In genomic region chr19:32127180-32127850, GRCm38 (mm10) we compare ENCODE assay signal across 8 mouse cellular contexts. TPM values are rescaled to one million over a fixed set of nuclear protein-coding genes. Genes with fewer than 3 reads are reported as not detected.
DNase-seq lines count a peak whose midpoint lies in the region; ATAC-seq lines count a peak whose summit lies in the region.

No protein-coding gene starts in this region.

- H3K4me1 ChIP-seq in forebrain, embryonic 13.5 days: no peaks in the 10 kb centered on the region
- H3K4me1 ChIP-seq in forebrain, embryonic 12.5 days: no peaks in the 10 kb centered on the region

- no peak overlapping the region for H3K4me2 ChIP-seq in forebrain, embryonic 13.5 days
- H3K4me2 ChIP-seq in forebrain, embryonic 12.5 days: no peak overlapping the region

- no peak overlapping the region for H3K9ac ChIP-seq in forebrain, embryonic 13.5 days
- H3K9ac ChIP-seq in forebrain, embryonic 12.5 days: no peak overlapping the region

- 81% methylated on average over 10 of the region's 10 CpGs for WGBS in forebrain, embryonic 13.5 days
- WGBS in forebrain, embryonic 12.5 days: 71% methylated on average over 10 of the region's 10 CpGs

- no peaks in the 10 kb centered on the region for H3K36me3 ChIP-seq in forebrain, embryonic 13.5 days (ENCODE audit: poor library complexity, severe bottlenecking)
- H3K36me3 ChIP-seq in forebrain, embryonic 12.5 days (replicated peaks): no peaks in the 10 kb centered on the region

- no peaks in the 10 kb centered on the region for H3K9me3 ChIP-seq in forebrain, embryonic 13.5 days (replicated peaks)
- no peaks in the 10 kb centered on the region for H3K9me3 ChIP-seq in forebrain, embryonic 12.5 days

- H3K27ac ChIP-seq in forebrain, embryonic 13.5 days: no peak overlapping the region
- H3K27ac ChIP-seq in forebrain, embryonic 12.5 days: no peak overlapping the region

- no peaks in the 10 kb centered on the region for H3K27me3 ChIP-seq in forebrain, embryonic 13.5 days
- H3K27me3 ChIP-seq in forebrain, embryonic 12.5 days: no peaks in the 10 kb centered on the region

- no peak overlapping the region for H3K4me3 ChIP-seq in forebrain, embryonic 13.5 days
- H3K4me3 ChIP-seq in forebrain, embryonic 12.5 days (replicated peaks): no peak overlapping the region

- ATAC-seq in forebrain, embryonic 13.5 days: peak; percentile 55; the same call in 1 of the 2 replicates
- no peak for ATAC-seq in forebrain, embryonic 12.5 days (ENCODE audit: low FRiP score)

- peak; percentile 42 for DNase-seq in thymus, postnatal 14 days
- DNase-seq in thymus, postnatal 36 days: no peak
- peak; percentile 25 for DNase-seq in kidney, postnatal 14 days
- DNase-seq in thymus, postnatal 4 days: peak; percentile 48
- DNase-seq in left cerebral cortex, adult 11 months (ENCODE audit: low spot score): no peak
- DNase-seq in adrenal gland, postnatal 25 days: no peak

RNA-seq across cellular contexts. Expression of gene Asah2, which starts 19.3 kb away (rescaled TPM):
- polyA plus RNA-seq in forebrain, embryonic 13.5 days (2015; fragmentation: Nextera tagmentation; extraction: Ambion mirVana): 0.18 and 0.34 TPM in 2 replicates
- polyA plus RNA-seq in forebrain, embryonic 12.5 days (2016; fragmentation: Nextera tagmentation; extraction: Ambion mirVana): 0.29 and 0.41 TPM in 2 replicates
- 16.8 and 27.4 TPM in 2 replicates for total RNA-seq in adrenal gland, postnatal 25 days (2021)

Comparison
In these comparisons a context has a peak if more than half of its experiments do, and no peak if none do; other contexts are left out.
1. DNase-seq: peak in thymus, postnatal 14 days (single experiment), kidney, postnatal 14 days (single experiment) and thymus, postnatal 4 days (single experiment); none in thymus, postnatal 36 days (0 of 2), left cerebral cortex, adult 11 months (single experiment) and adrenal gland, postnatal 25 days (single experiment).